Mouse (Mus musculus): ENCODE measurements around the gene Gm28035. TPM values are rescaled to one million over a fixed set of nuclear protein-coding genes. Genes with fewer than 3 reads are reported as not detected.

Gene Gm28035
- polyA plus RNA-seq, 2 experiments = 0.11 to 3.8 TPM

GRCm38 (mm10) chr2:30207886-30208285 is 32.5 kb upstream of the Gm28035 start:
- Histone ChIP-seq H3K9me3 (ENCODE audit: control insufficient read depth, low read length) (no peaks in the 10 kb centered on the region), H3K36me3 (ENCODE audit: control insufficient read depth, insufficient read depth, low read length) (no peaks in the 10 kb centered on the region), H3K4me1 (ENCODE audit: control insufficient read depth, insufficient read depth, low read length) (peaks cover 4% of the 10 kb centered on the region), H3K27me3 (ENCODE audit: control insufficient read depth, insufficient read depth, low read length) (no peaks in the 10 kb centered on the region), H3K4me3 (replicated peaks; ENCODE audit: low read length) (no peak overlapping the region), H3K9ac (ENCODE audit: low read depth, low read length, severe bottlenecking) (no peak overlapping the region), H3K27ac (replicated peaks; ENCODE audit: low read depth, low read length) (no peak overlapping the region), H3K4me2 (replicated peaks; ENCODE audit: low read depth, low read length, severe bottlenecking) (no peak overlapping the region)
- no peak for ATAC-seq (ENCODE audit: low FRiP score, low read depth)
- no peak for DNase-seq (ENCODE audit: low spot score)
- TF ChIP-seq POLR2A (IDR thresholded peaks at IDR 0.05; ENCODE audit: borderline replicate concordance, extremely low read depth, insufficient read depth, insufficient read length) = no peak
- 75% methylated on average over 5 of the region's 5 CpGs for WGBS

GRCm38 (mm10) chr2:30211408-30212168 is 28.8 kb upstream of the Gm28035 start:
- DNase-seq (ENCODE audit: low spot score) = no peak
- no peak overlapping the region for H3K4me2 ChIP-seq (replicated peaks; ENCODE audit: low read depth, low read length, severe bottlenecking)
- no peaks in the 10 kb centered on the region for H3K4me1 ChIP-seq (ENCODE audit: control insufficient read depth, insufficient read depth, low read length)
- no peaks in the 10 kb centered on the region for H3K9me3 ChIP-seq (ENCODE audit: control insufficient read depth, low read length)
- no peak for TF ChIP-seq POLR2A (IDR thresholded peaks at IDR 0.05; ENCODE audit: borderline replicate concordance, extremely low read depth, insufficient read depth, insufficient read length)
- no peak overlapping the region for H3K27ac ChIP-seq (replicated peaks; ENCODE audit: low read depth, low read length)
- WGBS = 84% methylated on average over 6 of the region's 6 CpGs
- H3K9ac ChIP-seq (ENCODE audit: low read depth, low read length, severe bottlenecking) = no peak overlapping the region
- no peak for ATAC-seq (ENCODE audit: low FRiP score, low read depth)
- H3K4me3 ChIP-seq (replicated peaks; ENCODE audit: low read length) = no peak overlapping the region
- H3K36me3 ChIP-seq (ENCODE audit: control insufficient read depth, insufficient read depth, low read length) = no peaks in the 10 kb centered on the region
- H3K27me3 ChIP-seq (ENCODE audit: control insufficient read depth, insufficient read depth, low read length) = no peaks in the 10 kb centered on the region

GRCm38 (mm10) chr2:30212169-30212545 is 28.2 kb upstream of the Gm28035 start:
- Histone ChIP-seq H3K36me3 (ENCODE audit: control insufficient read depth, insufficient read depth, low read length) (no peaks in the 10 kb centered on the region), H3K4me3 (replicated peaks; ENCODE audit: low read length) (no peak overlapping the region), H3K4me2 (replicated peaks; ENCODE audit: low read depth, low read length, severe bottlenecking) (no peak overlapping the region), H3K9ac (ENCODE audit: low read depth, low read length, severe bottlenecking) (no peak overlapping the region), H3K27me3 (ENCODE audit: control insufficient read depth, insufficient read depth, low read length) (no peaks in the 10 kb centered on the region), H3K9me3 (ENCODE audit: control insufficient read depth, low read length) (no peaks in the 10 kb centered on the region), H3K4me1 (ENCODE audit: control insufficient read depth, insufficient read depth, low read length) (no peaks in the 10 kb centered on the region), H3K27ac (replicated peaks; ENCODE audit: low read depth, low read length) (no peak overlapping the region)
- ATAC-seq (ENCODE audit: low FRiP score, low read depth) = no peak
- whole genome bisulfite sequencing = 71% methylated on average over 4 of the region's 4 CpGs
- no peak for TF ChIP-seq POLR2A (IDR thresholded peaks at IDR 0.05; ENCODE audit: borderline replicate concordance, extremely low read depth, insufficient read depth, insufficient read length)
- DNase-seq (ENCODE audit: low spot score) = no peak

- Histone ChIP-seq H3K27ac (replicated peaks; ENCODE audit: low read depth, low read length) (no peak overlapping the region), H3K4me2 (replicated peaks; ENCODE audit: low read depth, low read length, severe bottlenecking) (no peak overlapping the region), H3K27me3 (ENCODE audit: control insufficient read depth, insufficient read depth, low read length) (no peaks in the 10 kb centered on the region), H3K9me3 (ENCODE audit: control insufficient read depth, low read length) (no peaks in the 10 kb centered on the region), H3K4me3 (replicated peaks; ENCODE audit: low read length) (no peak overlapping the region), H3K9ac (ENCODE audit: low read depth, low read length, severe bottlenecking) (no peak overlapping the region), H3K4me1 (ENCODE audit: control insufficient read depth, insufficient read depth, low read length) (no peaks in the 10 kb centered on the region), H3K36me3 (ENCODE audit: control insufficient read depth, insufficient read depth, low read length) (no peaks in the 10 kb centered on the region)
- TF ChIP-seq POLR2A (IDR thresholded peaks at IDR 0.05; ENCODE audit: borderline replicate concordance, extremely low read depth, insufficient read depth, insufficient read length) = no peak
- DNase-seq (ENCODE audit: low spot score) (no peak), ATAC-seq (ENCODE audit: low FRiP score, low read depth) (no peak)
- 50% methylated on average over 1 of the region's 1 CpGs for WGBS
Observed at GRCm38 (mm10) chr2:30212951-30213350, 27.4 kb upstream of the Gm28035 start.

GRCm38 (mm10) chr2:30214745-30215144 is 25.6 kb upstream of the Gm28035 start:
- TF ChIP-seq POLR2A (IDR thresholded peaks at IDR 0.05; ENCODE audit: borderline replicate concordance, extremely low read depth, insufficient read depth, insufficient read length) = no peak

More at GRCm38 (mm10) chr2:30214745-30215144, 25.6 kb upstream of the Gm28035 start:
- H3K9ac ChIP-seq (ENCODE audit: low read depth, low read length, severe bottlenecking) = no peak overlapping the region
- H3K36me3 ChIP-seq (ENCODE audit: control insufficient read depth, insufficient read depth, low read length) = no peaks in the 10 kb centered on the region
- DNase-seq (ENCODE audit: low spot score) = no peak
- 92% methylated on average over 3 of the region's 3 CpGs for WGBS
- no peaks in the 10 kb centered on the region for H3K27me3 ChIP-seq (ENCODE audit: control insufficient read depth, insufficient read depth, low read length)
- H3K27ac ChIP-seq (replicated peaks; ENCODE audit: low read depth, low read length) = no peak overlapping the region
- H3K4me1 ChIP-seq (ENCODE audit: control insufficient read depth, insufficient read depth, low read length) = no peaks in the 10 kb centered on the region
- no peak for ATAC-seq (ENCODE audit: low FRiP score, low read depth)
- H3K4me2 ChIP-seq (replicated peaks; ENCODE audit: low read depth, low read length, severe bottlenecking) = no peak overlapping the region
- H3K4me3 ChIP-seq (replicated peaks; ENCODE audit: low read length) = no peak overlapping the region
- no peaks in the 10 kb centered on the region for H3K9me3 ChIP-seq (ENCODE audit: control insufficient read depth, low read length)

Data from limb, embryonic 14.5 days (tissue).